Mouse (Mus musculus) testis, adult 2 months (tissue): Measurements from ENCODE around the gene Sh2b2.

Experiments used
- CTCF ChIP-seq: fragments of 200-500 bp; IDR thresholded peaks from 2 replicates; pipeline ENCODE4 v1.5.1; 2012; ENCODE audit warnings: low read depth, mild to moderate bottlenecking, inconsistent platforms, low read length, moderate library complexity; ENCODE audit not compliant: control insufficient read depth, insufficient read depth, insufficient replicate concordance
- POLR2A ChIP-seq: fragments of 200-500 bp; IDR thresholded peaks from 2 replicates; pipeline ENCODE4 v1.6.1; 2012; ENCODE audit warnings: low read depth, mild to moderate bottlenecking, inconsistent platforms, low read length, moderate library complexity; ENCODE audit not compliant: control insufficient read depth

GRCm38 (mm10) chr5:136258919-136259318, 12.6 kb upstream of the Sh2b2 start:
- TF ChIP-seq CTCF (peak; percentile 55; the same call in 1 of the 2 replicates), POLR2A (no peak)
